Mouse (Mus musculus) urinary bladder, postnatal 10 days (tissue): ENCODE data around the gene Pfdn6.
"Not testable (repeated sequence)": the region's sequence is repeated elsewhere in the genome, so short reads cannot be mapped to it uniquely, and the experiment has no call there.

Experiments used
- DNase-seq: peaks from one replicate; pipeline ENCODE4 v3.0.0; 2022; ENCODE audit warnings: low spot score

Gene Pfdn6

DNA sequence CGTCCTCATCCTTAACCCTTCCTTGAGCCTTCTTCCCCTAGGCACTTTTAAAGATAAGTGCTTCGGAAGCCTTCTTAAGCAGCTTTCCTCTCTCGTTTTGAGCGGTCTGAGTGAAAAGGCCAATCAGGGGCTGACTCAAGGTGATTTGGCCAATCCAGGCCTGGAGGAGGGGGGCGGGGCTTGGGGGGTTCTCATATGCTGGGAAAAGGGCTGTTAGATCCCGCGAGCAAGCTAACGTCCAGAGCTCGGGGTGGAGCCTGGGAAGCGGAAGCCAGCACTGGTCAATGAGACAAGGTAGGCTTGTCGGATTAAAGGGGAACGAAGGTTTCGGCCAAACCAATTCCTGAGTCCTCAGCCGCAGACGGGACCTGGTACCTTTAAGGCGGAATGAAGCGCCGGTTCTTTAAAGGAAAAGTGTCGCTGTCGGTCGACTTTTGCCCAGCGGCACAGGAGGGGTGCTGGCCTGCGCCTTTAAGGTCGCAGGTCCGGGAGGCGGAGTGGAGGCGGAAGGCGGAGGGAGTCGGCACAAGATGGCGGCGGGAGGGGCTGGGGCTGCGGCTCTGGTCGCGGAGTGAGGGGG lies 24.4 kb downstream of the Pfdn6 start, which contains the start of the genes Tapbp and Zbtb22:
Tapbp (plus strand) TSS at position 229 of the 580 bp plus-strand sequence.
Zbtb22 (plus strand) TSS at position 234 of the 580 bp plus-strand sequence.
- peak; percentile 81 for DNase-seq

GRCm38 (mm10) chr17:33914969-33915391 lies 25.2 kb downstream of the Pfdn6 start:
- no peak for DNase-seq

- DNase-seq, result no peak
Observed at GRCm38 (mm10) chr17:33913905-33914304, 26.2 kb downstream of the Pfdn6 start.

GRCm38 (mm10) chr17:33913264-33913663 lies 26.9 kb downstream of the Pfdn6 start:
- no peak for DNase-seq

DNA sequence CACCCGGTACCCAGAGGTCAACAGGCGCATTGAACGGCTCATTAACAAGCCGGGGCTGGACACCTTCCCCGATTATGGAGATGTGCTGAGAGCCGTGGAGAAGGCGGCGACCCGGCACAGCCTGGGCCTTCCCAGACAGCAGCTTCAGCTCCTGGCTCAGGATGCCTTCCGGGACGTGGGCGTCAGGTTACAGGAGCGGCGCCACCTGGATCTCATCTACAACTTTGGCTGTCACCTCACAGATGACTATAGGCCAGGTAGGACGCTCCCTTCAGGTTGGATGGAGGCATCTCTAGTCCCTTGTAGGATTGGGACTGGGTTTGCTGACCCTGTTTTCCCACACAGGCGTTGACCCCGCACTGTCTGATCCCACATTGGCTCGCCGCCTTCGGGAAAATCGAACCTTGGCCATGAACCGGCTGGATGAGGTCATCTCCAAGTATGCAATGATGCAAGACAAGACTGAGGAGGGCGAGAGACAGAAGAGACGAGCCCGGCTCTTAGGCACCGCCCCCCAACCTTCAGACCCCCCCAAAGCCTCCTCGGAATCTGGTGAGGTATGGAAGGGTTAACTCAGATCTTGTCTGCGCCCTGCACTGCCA lies 28.2 kb downstream of the Pfdn6 start:
- no peak for DNase-seq

GRCm38 (mm10) chr17:33911052-33911812 lies 28.9 kb downstream of the Pfdn6 start:
- no peak for DNase-seq

- no peak for DNase-seq
Observed at GRCm38 (mm10) chr17:33910346-33911051, 29.6 kb downstream of the Pfdn6 start.

GRCm38 (mm10) chr17:33909869-33910250 lies 30.3 kb downstream of the Pfdn6 start:
- DNase-seq, result no peak

GRCm38 (mm10) chr17:33909077-33909868 lies 30.9 kb downstream of the Pfdn6 start, which contains the start of gene Daxx:
Gene Daxx, plus strand, starts transcription at chr17:33909414.
- DNase-seq, result peak; percentile 96

DNA sequence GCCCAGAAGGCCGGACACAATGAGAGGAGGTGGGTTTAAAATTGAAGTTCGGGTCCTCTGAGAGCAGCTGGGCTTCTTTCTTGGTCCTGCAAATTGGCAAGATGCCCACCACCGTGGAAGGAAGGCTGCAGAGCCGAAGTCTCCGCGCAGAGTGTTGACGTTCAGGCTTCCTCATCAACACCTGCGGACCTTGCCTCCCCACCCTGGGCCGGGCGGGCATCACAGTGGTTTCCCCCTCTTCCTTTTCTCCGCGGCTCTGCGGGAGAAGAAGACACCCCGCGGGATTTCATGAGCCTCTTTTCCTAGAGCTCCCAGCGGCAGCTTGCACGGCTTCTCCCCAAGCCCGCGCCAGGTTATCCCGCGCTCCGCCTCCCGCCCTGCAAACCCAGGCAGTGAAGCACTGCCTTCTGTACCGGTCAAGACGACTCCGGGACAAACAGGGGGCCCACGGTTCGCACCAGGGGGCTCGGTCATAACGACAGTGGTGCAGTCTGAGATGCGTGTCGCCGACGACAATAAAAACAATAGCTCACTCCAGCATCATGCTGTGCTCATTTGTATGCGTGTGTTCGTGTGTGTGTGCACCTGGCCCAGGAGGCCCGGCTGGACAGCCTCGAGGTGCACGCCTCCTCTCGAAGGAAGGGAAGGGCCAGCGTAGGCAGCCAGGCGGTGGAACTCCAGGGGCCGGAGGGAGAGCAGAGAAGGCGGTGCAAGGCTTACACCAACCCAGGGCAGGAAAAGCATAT lies 31.6 kb downstream of the Pfdn6 start:
- no peak for DNase-seq

DNA sequence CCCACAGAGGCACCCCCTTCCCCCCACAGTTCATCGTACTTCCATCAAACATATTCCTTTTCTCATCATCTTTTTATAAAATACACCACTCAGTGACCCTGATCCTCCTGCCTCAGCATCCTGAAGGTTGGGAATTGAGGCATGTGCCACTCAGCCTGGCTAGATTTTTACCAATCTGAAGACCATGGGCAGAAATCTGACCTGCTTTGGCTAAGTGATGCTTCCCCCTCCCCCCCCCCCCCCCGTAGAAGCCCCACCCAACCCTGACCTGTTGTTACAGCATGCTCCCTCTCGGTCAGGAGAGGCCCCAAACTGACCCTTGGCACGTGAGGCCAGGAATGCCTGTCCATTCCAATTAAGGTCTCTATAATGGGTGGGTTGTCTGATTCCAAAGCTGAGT lies 35.3 kb downstream of the Pfdn6 start, which contains the start of gene Platr17:
Platr17 (plus strand) TSS at position 301 of the 400 bp plus-strand sequence.
- DNase-seq, result not testable (repeated sequence)

GRCm38 (mm10) chr17:33903911-33904651 lies 36.1 kb downstream of the Pfdn6 start:
- not testable (repeated sequence) for DNase-seq

DNA sequence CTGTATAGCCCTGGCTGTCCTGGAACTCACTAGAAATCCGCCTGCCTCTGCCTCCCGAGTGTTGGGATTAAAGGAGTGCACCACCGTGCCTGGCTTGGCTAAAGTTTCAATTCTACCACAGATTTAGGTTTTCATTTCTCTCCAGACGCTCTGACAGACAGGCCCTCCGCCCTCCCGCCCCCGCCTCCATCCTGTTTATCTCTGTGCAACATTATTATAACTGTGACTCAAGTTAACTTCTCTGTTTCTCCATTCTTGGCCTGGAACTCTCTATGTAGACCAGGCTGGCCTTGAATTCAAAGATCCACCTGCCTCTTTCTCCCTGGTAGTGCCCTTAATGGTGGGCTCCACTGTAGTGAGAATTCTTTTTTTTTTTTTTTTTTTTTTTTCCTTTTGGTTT lies 37.7 kb downstream of the Pfdn6 start:
- no peak for DNase-seq

GRCm38 (mm10) chr17:33902079-33902478 lies 38.1 kb downstream of the Pfdn6 start:
- DNase-seq, result no peak

DNA sequence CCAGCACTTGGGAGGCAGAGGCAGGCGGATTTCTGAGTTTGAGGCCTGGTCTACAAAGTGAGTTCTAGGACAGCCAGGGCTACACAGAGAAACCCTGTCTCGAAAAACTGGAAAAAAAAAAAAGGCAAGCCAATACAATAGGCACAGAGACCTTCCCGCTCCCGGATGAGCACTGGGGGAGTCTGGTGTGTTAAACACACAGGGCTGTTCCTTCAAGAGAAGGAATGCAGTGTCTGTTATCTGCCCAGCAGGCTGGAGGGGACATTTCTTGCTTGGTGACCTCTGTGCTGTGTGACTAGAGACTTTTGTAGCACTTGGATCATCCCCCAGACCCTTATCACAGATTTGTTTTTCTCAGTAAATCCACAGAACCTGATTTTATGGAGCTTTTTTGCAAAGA lies 38.5 kb downstream of the Pfdn6 start:
- DNase-seq, result no peak

DNA sequence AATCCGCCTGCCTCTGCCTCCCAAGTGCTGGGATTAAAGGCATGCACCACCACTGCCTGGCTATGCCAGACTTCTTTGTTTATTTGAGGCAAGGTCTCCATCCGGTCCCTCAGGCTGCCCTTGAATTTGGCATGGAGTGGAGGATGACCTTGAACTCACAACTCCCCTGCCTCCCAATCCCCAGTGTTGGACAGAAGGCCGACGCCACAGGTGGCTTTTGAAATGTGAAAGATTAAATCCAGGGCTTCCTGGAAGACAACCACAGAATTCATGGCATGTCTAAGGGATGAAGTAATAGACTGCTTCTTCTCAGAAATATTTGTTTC lies 39.2 kb downstream of the Pfdn6 start:
- no peak for DNase-seq

- no peak for DNase-seq
Observed at GRCm38 (mm10) chr17:33900281-33900988, 39.7 kb downstream of the Pfdn6 start.

DNA sequence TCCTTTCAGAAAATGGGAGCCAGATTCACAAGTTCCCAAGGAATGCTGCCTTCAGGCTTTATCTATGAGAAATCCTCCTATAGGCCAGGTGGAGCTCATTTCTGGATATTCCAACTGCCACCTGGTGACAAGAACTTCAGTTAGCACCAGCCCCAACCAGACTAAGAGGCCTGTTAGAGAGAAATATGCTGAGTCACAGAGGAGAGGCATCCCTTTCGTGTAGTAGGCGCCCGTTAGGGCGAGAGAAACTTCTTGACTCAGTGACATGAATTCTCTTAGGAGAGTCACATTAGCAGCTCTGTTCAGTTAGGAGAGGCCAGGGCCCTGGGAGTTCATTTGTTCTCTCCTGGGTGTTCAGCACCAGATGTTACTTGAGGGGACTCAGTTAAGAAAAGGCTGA lies 40.5 kb downstream of the Pfdn6 start:
- no peak for DNase-seq

DNA sequence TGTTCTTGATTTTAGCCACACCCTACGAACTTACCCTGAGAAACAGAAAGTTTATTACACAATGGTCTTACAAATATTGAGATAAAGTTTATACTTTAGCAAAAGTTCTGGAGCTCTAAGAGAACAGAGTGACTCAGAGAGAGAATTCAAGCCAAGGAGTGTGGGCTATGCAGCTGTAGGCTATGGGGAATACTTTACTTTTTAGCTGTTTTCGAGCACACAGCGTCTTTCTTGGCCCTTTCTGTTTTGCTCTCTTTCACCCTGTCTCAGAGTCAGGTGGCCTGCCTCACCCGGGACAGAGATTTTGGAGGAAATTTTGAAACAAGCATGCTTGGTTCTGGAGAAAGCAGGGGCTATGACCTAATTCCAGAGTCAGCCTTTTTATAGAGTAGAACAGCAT lies 42.0 kb downstream of the Pfdn6 start:
- DNase-seq, result not testable (repeated sequence)
